17 mouse cellular contexts compared by ENCODE assay signal in the genomic region with DNA sequence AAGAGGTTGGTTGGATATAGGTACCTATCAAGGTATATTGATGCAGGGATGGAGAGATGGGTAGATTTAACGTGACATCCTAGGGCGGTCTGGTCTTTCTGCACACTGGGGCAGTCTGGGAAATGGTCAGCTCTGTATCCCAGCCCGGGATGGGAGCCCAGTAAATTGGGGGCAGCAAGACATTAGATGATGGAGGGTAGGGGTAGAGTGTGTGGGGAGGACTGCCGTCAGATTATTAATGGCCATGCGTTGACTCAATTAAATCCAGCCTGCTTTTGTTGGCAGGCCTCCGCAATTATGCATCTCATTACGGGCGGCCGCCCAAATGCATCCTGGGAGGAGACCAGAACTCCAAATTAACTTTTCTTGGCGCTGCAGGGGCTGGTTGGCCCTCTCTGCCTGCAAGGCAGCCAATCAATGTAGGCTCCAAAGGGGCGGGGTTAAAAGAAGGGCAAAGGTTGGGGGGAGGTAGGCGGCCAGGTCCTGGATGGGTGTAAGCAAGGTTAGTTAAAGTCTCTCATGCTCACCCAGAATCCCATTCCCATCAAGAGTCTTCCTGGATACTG.
DNase-seq lines count a peak whose midpoint lies in the region; ATAC-seq and TF ChIP-seq lines count a peak whose summit lies in the region.
"Had no signal": no experiment of that assay in that cellular context is flagged by ENCODE, and none has a peak within 500 bp of the region (broad histone marks: within the 10 kb centered on the region; RNA-seq: fewer than 3 reads in every experiment).

No protein-coding gene starts in this region.

- no peak for ATAC-seq in neural tube, embryonic 12.5 days (ENCODE audit: low FRiP score, low read depth)
- peak; percentile 25; the same call in 1 of the 2 replicates for ATAC-seq in forebrain, postnatal 0 days
- no peak for ATAC-seq in midbrain, embryonic 11.5 days (ENCODE audit: low FRiP score)
- ATAC-seq: CD4-positive, CD25-positive, alpha-beta regulatory T cell, adult 4 months; hindbrain, embryonic 16.5 days; liver, embryonic 12.5 days; midbrain, embryonic 15.5 days had no signal

- no peaks in the 10 kb centered on the region for H3K36me3 ChIP-seq in neural tube, embryonic 12.5 days
- no peaks in the 10 kb centered on the region for H3K36me3 ChIP-seq in forebrain, postnatal 0 days (ENCODE audit: insufficient read depth)
- no peaks in the 10 kb centered on the region for H3K36me3 ChIP-seq in midbrain, embryonic 11.5 days (ENCODE audit: control insufficient read depth, insufficient read depth, low read length)
- H3K36me3 ChIP-seq: embryonic facial prominence, embryonic 15.5 days; heart, embryonic 15.5 days; liver, embryonic 12.5 days; lung, embryonic 15.5 days; midbrain, embryonic 15.5 days had no signal

- H3K4me1 ChIP-seq in neural tube, embryonic 12.5 days = peaks cover 44% of the 10 kb centered on the region
- H3K4me1 ChIP-seq in forebrain, postnatal 0 days (ENCODE audit: insufficient read depth) = peaks cover 6% of the 10 kb centered on the region; the same call in 1 of the 2 replicates
- H3K4me1 ChIP-seq in midbrain, embryonic 11.5 days (ENCODE audit: control insufficient read depth, insufficient read depth, low read length) = peaks cover 6% of the 10 kb centered on the region

- 6% methylated on average over 12 of the region's 12 CpGs for WGBS in neural tube, embryonic 12.5 days
- 4% methylated on average over 12 of the region's 12 CpGs for WGBS in forebrain, postnatal 0 days
- WGBS in midbrain, embryonic 11.5 days = 7% methylated on average over 12 of the region's 12 CpGs

- 0 out of 2 replicates have a peak overlapping the region, but pooled peaks have one; percentile 17 for H3K4me2 ChIP-seq in neural tube, embryonic 12.5 days (replicated peaks)
- H3K4me2 ChIP-seq in forebrain, postnatal 0 days (ENCODE audit: low read depth) = no peak overlapping the region
- no peak overlapping the region for H3K4me2 ChIP-seq in midbrain, embryonic 11.5 days
- H3K4me2 ChIP-seq: embryonic facial prominence, embryonic 15.5 days; heart, embryonic 15.5 days; liver, embryonic 12.5 days; lung, embryonic 15.5 days; midbrain, embryonic 15.5 days had no signal

- DNase-seq in neural tube, embryonic 10.5 days (ENCODE audit: extremely low spot score, low spot score) = no peak
- DNase-seq in brain, embryonic 14.5 days (ENCODE audit: low read depth) = peak; percentile 80
- peak; percentile 60 for DNase-seq in forebrain, postnatal 0 days
- peak; percentile 51 to 67 for DNase-seq in kidney, postnatal 4 days
- no peak for DNase-seq in midbrain, embryonic 11.5 days (ENCODE audit: low spot score, missing footprints)
- DNase-seq in T-cell, adult 2 months (ENCODE audit: low spot score) = no peak
- DNase-seq: cerebellum, adult 11 months; right cerebral cortex, postnatal 25 days; thymus, postnatal 36 days had no signal

- no peak overlapping the region for H3K9ac ChIP-seq in neural tube, embryonic 12.5 days
- H3K9ac ChIP-seq in forebrain, postnatal 0 days = no peak overlapping the region
- H3K9ac ChIP-seq in midbrain, embryonic 11.5 days (ENCODE audit: low read length) = no peak overlapping the region
- H3K9ac ChIP-seq: embryonic facial prominence, embryonic 15.5 days; heart, embryonic 15.5 days; liver, embryonic 12.5 days; lung, embryonic 15.5 days; midbrain, embryonic 15.5 days had no signal

- no peaks in the 10 kb centered on the region for H3K9me3 ChIP-seq in neural tube, embryonic 12.5 days
- H3K9me3 ChIP-seq in forebrain, postnatal 0 days (ENCODE audit: low read length) = no peaks in the 10 kb centered on the region
- no peaks in the 10 kb centered on the region for H3K9me3 ChIP-seq in midbrain, embryonic 11.5 days (ENCODE audit: control insufficient read depth, low read length)
- H3K9me3 ChIP-seq: embryonic facial prominence, embryonic 15.5 days; heart, embryonic 15.5 days; liver, embryonic 12.5 days; lung, embryonic 15.5 days; midbrain, embryonic 15.5 days had no signal

- TF ChIP-seq POLR2A in brain, embryonic 14.5 days (IDR thresholded peaks at IDR 0.05; ENCODE audit: borderline replicate concordance, extremely low read depth, insufficient read depth, insufficient read length, poor library complexity, severe bottlenecking) = no peak

- no peak overlapping the region for H3K4me3 ChIP-seq in neural tube, embryonic 12.5 days
- H3K4me3 ChIP-seq in forebrain, postnatal 0 days (ENCODE audit: low read depth, low read length) = no peak overlapping the region
- no peak overlapping the region for H3K4me3 ChIP-seq in midbrain, embryonic 11.5 days (ENCODE audit: low read depth, low read length)
- H3K4me3 ChIP-seq: embryonic facial prominence, embryonic 15.5 days; heart, embryonic 15.5 days; liver, embryonic 12.5 days; lung, embryonic 15.5 days; midbrain, embryonic 15.5 days had no signal

- no peak for TF ChIP-seq CTCF in brain, embryonic 14.5 days (IDR thresholded peaks at IDR 0.05; ENCODE audit: borderline replicate concordance, extremely low read depth, insufficient read depth, insufficient read length)
- no peak for TF ChIP-seq CTCF in forebrain, postnatal 0 days (IDR thresholded peaks at IDR 0.05; ENCODE audit: low read depth)

- H3K27me3 ChIP-seq in neural tube, embryonic 12.5 days (replicated peaks) = peaks cover 91% of the 10 kb centered on the region
- H3K27me3 ChIP-seq in forebrain, postnatal 0 days (ENCODE audit: insufficient read depth, low read length) = peaks cover 80% of the 10 kb centered on the region
- peaks cover 90% of the 10 kb centered on the region for H3K27me3 ChIP-seq in midbrain, embryonic 11.5 days (ENCODE audit: control insufficient read depth, insufficient read depth, low read length)

- no peak overlapping the region for H3K27ac ChIP-seq in neural tube, embryonic 12.5 days
- no peak overlapping the region for H3K27ac ChIP-seq in forebrain, postnatal 0 days (ENCODE audit: low read depth, low read length)
- no peak overlapping the region for H3K27ac ChIP-seq in midbrain, embryonic 11.5 days (ENCODE audit: low read depth, low read length)
- H3K27ac ChIP-seq: embryonic facial prominence, embryonic 15.5 days; heart, embryonic 15.5 days; liver, embryonic 12.5 days; lung, embryonic 15.5 days; midbrain, embryonic 15.5 days had no signal

Comparison
In these comparisons a context has a peak if more than half of its experiments do, and no peak if none do; other contexts are left out.
1. DNase-seq: peak in brain, embryonic 14.5 days (single experiment), forebrain, postnatal 0 days (single experiment) and kidney, postnatal 4 days (2 of 2); none in neural tube, embryonic 10.5 days (single experiment), midbrain, embryonic 11.5 days (single experiment) and T-cell, adult 2 months (single experiment).